Mouse (Mus musculus) heart, embryonic 16.5 days (tissue): ENCODE results near the gene Cttnbp2nl. TPM values are rescaled to one million over a fixed set of nuclear protein-coding genes. Genes with fewer than 3 reads are reported as not detected.

Source experiments
- ATAC-seq: fragments of 200-750 bp; cut with Nextera tagmentation; replicated peaks from 2 replicates; pipeline ENCODE4 v1.8.0; 2017; ENCODE audit warnings: moderate number of reproducible peaks; ENCODE audit not compliant: insufficient read depth, low FRiP score; ENCODE audit errors: extremely low read depth
- H3K27ac ChIP-seq: fragments of 300-500 bp; sonication (generic); 2 replicates; pipeline ENCODE4 v1.5.1; 2014; ENCODE audit warnings: mild to moderate bottlenecking, low read length, control low read depth, moderate library complexity
- H3K27me3 ChIP-seq: fragments of 300-500 bp; sonication (generic); 2 replicates; pipeline ENCODE4 v1.6.1; 2014; ENCODE audit warnings: low read length, mixed read lengths; ENCODE audit not compliant: control insufficient read depth, insufficient read depth
- H3K36me3 ChIP-seq: fragments of 300-500 bp; sonication (generic); 2 replicates; pipeline ENCODE4 v1.6.1; 2014; ENCODE audit not compliant: control insufficient read depth, insufficient read depth
- H3K4me1 ChIP-seq: fragments of 300-500 bp; sonication (generic); 2 replicates; pipeline ENCODE4 v1.6.1; 2014; ENCODE audit warnings: low read length, mixed read lengths; ENCODE audit not compliant: control insufficient read depth, insufficient read depth
- H3K4me2 ChIP-seq: fragments of 300-500 bp; sonication (generic); 2 replicates; pipeline ENCODE4 v1.6.1; 2014; ENCODE audit warnings: low read depth, mild to moderate bottlenecking, control low read depth, low read length
- H3K4me3 ChIP-seq: fragments of 300-500 bp; sonication (generic); 2 replicates; pipeline ENCODE4 v1.5.1; 2014; ENCODE audit warnings: mild to moderate bottlenecking, control low read depth, low read length
- H3K9ac ChIP-seq: fragments of 300-500 bp; sonication (generic); 2 replicates; pipeline ENCODE4 v1.6.1; 2014; ENCODE audit warnings: low read length, control low read depth
- H3K9me3 ChIP-seq: fragments of 300-500 bp; sonication (generic); replicated peaks from 2 replicates; pipeline ENCODE4 v1.6.1; 2016; ENCODE audit warnings: low read length; ENCODE audit not compliant: control insufficient read depth
- WGBS: fragments of 180-500 bp; shearing (Covaris S2); extraction: QIAGEN DNeasy Blood & Tissue Kit; methylation state at CpG from one replicate; pipeline ENCODE4 v1.1.7; 2014; 5-methylcytosine and 5-hydroxymethylcytosine counted together
- polyA plus RNA-seq: library from polyadenylated mRNA; unstranded; fragments of >200 nt; fragmentation: Nextera tagmentation; extraction: Ambion mirVana; gene quantifications from 2 replicates; pipeline ENCODE4 v1.2.1, GENCODE M21; 2015

The Cttnbp2nl gene
- polyA plus RNA-seq = 19.4 and 21.7 TPM in 2 replicates

GRCm38 (mm10) chr3:105052937-105053697 lies at the start of gene Cttnbp2nl:
TSS of gene Cttnbp2nl (minus strand) at chr3:105053146.
- 1% methylated on average over 31 of the region's 31 CpGs for WGBS
- ATAC-seq = peak; percentile 94
- H3K36me3 ChIP-seq = no peaks in the 10 kb centered on the region; the same call in 1 of the 2 replicates

GRCm38 (mm10) chr3:105100270-105100589 lies 47.3 kb upstream of the Cttnbp2nl start:
- H3K36me3 ChIP-seq = no peaks in the 10 kb centered on the region
- H3K4me2 ChIP-seq = no peak overlapping the region
- no peak overlapping the region for H3K9ac ChIP-seq
- no peaks in the 10 kb centered on the region for H3K9me3 ChIP-seq
- WGBS = 80% methylated on average over 4 of the region's 4 CpGs
- peak overlapping the region; percentile 56 for H3K27ac ChIP-seq
- H3K27me3 ChIP-seq = no peaks in the 10 kb centered on the region
- no peak overlapping the region for H3K4me3 ChIP-seq
- ATAC-seq = no peak
- H3K4me1 ChIP-seq = peaks cover 12% of the 10 kb centered on the region

More at GRCm38 (mm10) chr3:105052937-105053697, at the start of gene Cttnbp2nl:
- peaks cover 48% of the 10 kb centered on the region for H3K4me1 ChIP-seq
- no peaks in the 10 kb centered on the region for H3K27me3 ChIP-seq
- peak within 1 kb of the TSS; percentile 88 for H3K9ac ChIP-seq
- no peaks in the 10 kb centered on the region for H3K9me3 ChIP-seq
- H3K4me3 ChIP-seq = peak within 1 kb of the TSS; percentile 89
- peak within 1 kb of the TSS; percentile 94 for H3K27ac ChIP-seq
- H3K4me2 ChIP-seq = peak within 1 kb of the TSS; percentile 82

- Histone ChIP-seq H3K27me3 (no peaks in the 10 kb centered on the region), H3K27ac (peak overlapping the region; percentile 56), H3K4me1 (peaks cover 11% of the 10 kb centered on the region), H3K4me3 (no peak overlapping the region), H3K9ac (peak overlapping the region; percentile 43), H3K9me3 (no peaks in the 10 kb centered on the region), H3K36me3 (no peaks in the 10 kb centered on the region), H3K4me2 (no peak overlapping the region)
- 27% methylated on average over 15 of the region's 15 CpGs for WGBS
- no peak; the same call in 1 of the 2 replicates for ATAC-seq
These were observed 46.8 kb upstream of the Cttnbp2nl start for GRCm38 (mm10) chr3:105099526-105100269.

GRCm38 (mm10) chr3:105097581-105097980 lies 44.6 kb upstream of the Cttnbp2nl start:
- ATAC-seq = no peak
- H3K27ac ChIP-seq = no peak overlapping the region
- H3K4me1 ChIP-seq = peaks cover 10% of the 10 kb centered on the region
- no peak overlapping the region for H3K4me2 ChIP-seq
- no peak overlapping the region for H3K9ac ChIP-seq
- 77% methylated on average over 4 of the region's 4 CpGs for WGBS
- H3K9me3 ChIP-seq = no peaks in the 10 kb centered on the region
- H3K27me3 ChIP-seq = no peaks in the 10 kb centered on the region
- H3K4me3 ChIP-seq = no peak overlapping the region
- no peaks in the 10 kb centered on the region for H3K36me3 ChIP-seq

- H3K36me3 ChIP-seq = no peaks in the 10 kb centered on the region
- H3K9me3 ChIP-seq = no peaks in the 10 kb centered on the region
- WGBS = 73% methylated on average over 5 of the region's 5 CpGs
- H3K4me3 ChIP-seq = no peak overlapping the region
- ATAC-seq = no peak
- no peaks in the 10 kb centered on the region for H3K27me3 ChIP-seq
- no peak overlapping the region for H3K27ac ChIP-seq
- no peak overlapping the region for H3K9ac ChIP-seq
- H3K4me2 ChIP-seq = no peak overlapping the region
- peaks cover 9% of the 10 kb centered on the region for H3K4me1 ChIP-seq
These were observed 42.1 kb upstream of the Cttnbp2nl start for GRCm38 (mm10) chr3:105095026-105095425.

- ATAC-seq = no peak
- H3K9ac ChIP-seq = no peak overlapping the region
- no peaks in the 10 kb centered on the region for H3K9me3 ChIP-seq
- H3K36me3 ChIP-seq = no peaks in the 10 kb centered on the region
- H3K4me2 ChIP-seq = no peak overlapping the region
- no peak overlapping the region for H3K27ac ChIP-seq
- no peak overlapping the region for H3K4me3 ChIP-seq
- H3K4me1 ChIP-seq = peaks cover 3% of the 10 kb centered on the region
- H3K27me3 ChIP-seq = no peaks in the 10 kb centered on the region
- WGBS = 64% methylated on average over 2 of the region's 2 CpGs
These were observed 41.5 kb upstream of the Cttnbp2nl start for GRCm38 (mm10) chr3:105094448-105094847.

GRCm38 (mm10) chr3:105092721-105093505 lies 40.0 kb upstream of the Cttnbp2nl start:
- WGBS = 70% methylated on average over 11 of the region's 11 CpGs
- Histone ChIP-seq H3K36me3 (no peaks in the 10 kb centered on the region), H3K9ac (no peak overlapping the region), H3K9me3 (no peaks in the 10 kb centered on the region), H3K4me2 (no peak overlapping the region), H3K27me3 (no peaks in the 10 kb centered on the region), H3K4me1 (no peaks in the 10 kb centered on the region), H3K27ac (no peak overlapping the region), H3K4me3 (no peak overlapping the region)
- ATAC-seq = no peak

GRCm38 (mm10) chr3:105090981-105091380 lies 38.0 kb upstream of the Cttnbp2nl start:
- Histone ChIP-seq H3K27ac (no peak overlapping the region), H3K4me2 (no peak overlapping the region), H3K36me3 (no peaks in the 10 kb centered on the region), H3K27me3 (no peaks in the 10 kb centered on the region), H3K4me1 (no peaks in the 10 kb centered on the region), H3K9me3 (no peaks in the 10 kb centered on the region), H3K4me3 (no peak overlapping the region), H3K9ac (no peak overlapping the region)
- WGBS = 23% methylated on average over 3 of the region's 3 CpGs
- ATAC-seq = peak; percentile 82
